Mouse (Mus musculus): ENCODE measurements at regions not wholly inside any gene's neighbourhood (a gene's known extent, or its start where the extent isn't known, plus 50 kb on each side); places are given as distances from the start of the nearest gene placed in this dataset.

DNA sequence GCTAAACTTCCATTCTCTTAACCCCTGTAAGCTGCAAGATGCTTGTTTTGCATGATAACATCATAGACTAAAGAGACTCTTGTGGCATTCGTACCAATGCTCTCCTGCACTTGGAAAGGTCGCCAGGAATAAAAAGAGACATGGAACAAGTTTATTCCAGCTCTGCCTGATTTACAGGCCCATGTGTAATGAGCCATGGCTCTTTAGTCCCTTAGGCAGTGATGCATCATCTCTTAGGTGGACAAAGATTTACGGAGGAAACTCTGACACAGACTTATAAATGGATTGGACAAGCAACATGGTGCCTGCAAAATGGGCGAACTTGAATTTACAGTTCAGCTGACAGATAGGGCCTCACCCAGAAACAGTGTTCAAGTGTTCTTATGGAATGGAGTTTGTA is 288.7 kb upstream of the BB014433 start:
- no peak for TF ChIP-seq NANOG (IDR thresholded peaks at IDR 0.05; ENCODE audit: borderline replicate concordance, low read length)
- no peak for TF ChIP-seq CTCF (conservative IDR thresholded peaks at IDR 0.05; ENCODE audit: low read length)
- no peak for TF ChIP-seq POU5F1 (IDR thresholded peaks at IDR 0.05; ENCODE audit: borderline replicate concordance, low read length)
- Histone ChIP-seq H3K9me3 (ENCODE audit: low read length) (no peaks in the 10 kb centered on the region), H3K4me1 (replicated peaks; ENCODE audit: low read depth, low read length) (no peaks in the 10 kb centered on the region), H3K27me3 (ENCODE audit: insufficient read depth, low read length) (no peaks in the 10 kb centered on the region), H3K4me3 (replicated peaks; ENCODE audit: low read length) (no peak overlapping the region), H3K36me3 (ENCODE audit: insufficient read depth, low read length) (no peaks in the 10 kb centered on the region)

DNA sequence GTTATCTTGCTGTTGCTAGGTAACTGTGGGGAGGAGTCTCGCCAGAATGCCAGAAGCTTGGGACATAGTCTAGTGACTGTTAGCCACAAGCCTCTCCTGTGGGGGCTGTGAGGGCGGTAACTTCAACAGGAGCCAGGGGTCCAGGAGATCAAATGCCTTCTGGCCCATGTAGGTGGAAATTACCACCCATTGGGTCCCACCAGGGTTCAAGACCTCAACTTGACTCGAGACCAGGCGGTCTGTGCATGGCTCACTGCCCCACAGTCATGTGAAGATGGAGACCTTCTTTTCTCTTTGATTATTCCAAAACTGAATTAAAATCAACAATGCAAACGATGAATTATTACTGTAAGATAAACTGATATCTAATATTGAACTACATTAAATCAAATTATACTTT is 281.4 kb upstream of the BB014433 start:
- no peak overlapping the region for H3K4me3 ChIP-seq (replicated peaks; ENCODE audit: low read length)
- no peak for TF ChIP-seq CTCF (conservative IDR thresholded peaks at IDR 0.05; ENCODE audit: low read length)
- no peak for TF ChIP-seq NANOG (IDR thresholded peaks at IDR 0.05; ENCODE audit: borderline replicate concordance, low read length)
- TF ChIP-seq POU5F1 (IDR thresholded peaks at IDR 0.05; ENCODE audit: borderline replicate concordance, low read length), result no peak
- 0 out of 2 replicates have a peak, but pooled peaks cover 2% of the 10 kb centered on the region for H3K4me1 ChIP-seq (replicated peaks; ENCODE audit: low read depth, low read length)
- no peaks in the 10 kb centered on the region for H3K27me3 ChIP-seq (ENCODE audit: insufficient read depth, low read length)
- H3K9me3 ChIP-seq (ENCODE audit: low read length), result no peaks in the 10 kb centered on the region
- H3K36me3 ChIP-seq (ENCODE audit: insufficient read depth, low read length), result no peaks in the 10 kb centered on the region

DNA sequence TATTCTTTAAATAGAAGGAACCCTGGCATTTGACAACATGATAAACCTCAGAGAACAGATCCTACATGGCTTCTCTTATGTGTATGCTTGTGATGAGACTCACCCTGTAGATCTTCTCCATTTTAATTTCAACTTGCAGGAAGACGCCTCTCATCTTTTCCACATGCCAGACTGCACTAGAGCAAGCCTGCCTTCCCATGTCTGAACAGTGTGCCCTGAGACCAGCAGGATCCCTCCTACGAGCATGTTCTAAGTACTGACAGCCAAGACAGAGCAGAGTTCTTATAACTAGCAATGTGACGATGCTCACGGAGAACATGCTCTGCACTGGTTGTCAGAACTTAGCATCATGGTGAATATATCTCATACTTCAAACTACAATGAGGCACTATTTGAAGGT is 277.5 kb upstream of the BB014433 start:
- Histone ChIP-seq H3K4me3 (replicated peaks; ENCODE audit: low read length) (no peak overlapping the region), H3K36me3 (ENCODE audit: insufficient read depth, low read length) (no peaks in the 10 kb centered on the region), H3K9me3 (ENCODE audit: low read length) (no peaks in the 10 kb centered on the region), H3K4me1 (replicated peaks; ENCODE audit: low read depth, low read length) (0 out of 2 replicates have a peak, but pooled peaks cover 2% of the 10 kb centered on the region), H3K27me3 (ENCODE audit: insufficient read depth, low read length) (no peaks in the 10 kb centered on the region)
- no peak for TF ChIP-seq CTCF (conservative IDR thresholded peaks at IDR 0.05; ENCODE audit: low read length)
- TF ChIP-seq NANOG (IDR thresholded peaks at IDR 0.05; ENCODE audit: borderline replicate concordance, low read length), result no peak
- no peak for TF ChIP-seq POU5F1 (IDR thresholded peaks at IDR 0.05; ENCODE audit: borderline replicate concordance, low read length)

DNA sequence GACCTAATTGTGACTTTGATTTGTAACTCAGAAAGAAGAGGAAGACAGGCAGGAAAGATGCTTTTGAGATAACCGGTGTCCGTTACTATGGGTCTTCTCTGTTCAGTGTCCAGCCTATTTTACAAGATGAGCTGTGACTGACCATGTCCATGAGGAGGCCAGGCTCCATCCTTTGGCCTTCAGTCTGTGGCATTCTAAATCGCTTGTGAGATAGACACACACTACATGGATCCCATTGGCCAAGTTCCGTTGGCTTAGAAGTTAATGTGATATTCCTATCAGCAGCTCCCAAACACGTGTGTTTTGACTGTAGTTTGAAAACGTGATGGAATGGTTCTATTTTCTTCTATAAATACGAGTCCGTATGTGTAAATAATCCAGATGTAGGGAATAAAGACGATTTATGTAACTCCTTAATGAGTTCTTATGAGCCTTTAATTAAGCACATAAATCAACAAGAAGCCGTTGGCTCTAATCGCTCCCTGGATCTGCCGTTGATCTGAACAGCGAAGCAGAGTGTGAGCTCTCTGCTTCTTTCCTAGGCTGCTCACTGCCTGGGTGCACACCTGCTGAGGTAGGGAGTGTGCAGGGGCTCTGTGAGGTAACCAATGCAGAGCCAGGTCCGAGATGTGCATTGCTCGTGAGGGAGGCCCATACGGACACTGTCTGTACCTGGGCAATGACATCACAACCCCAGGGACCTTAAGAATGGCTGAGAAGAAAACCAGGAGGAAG is 272.4 kb upstream of the BB014433 start:
- TF ChIP-seq POU5F1 (IDR thresholded peaks at IDR 0.05; ENCODE audit: borderline replicate concordance, low read length) (no peak), CTCF (conservative IDR thresholded peaks at IDR 0.05; ENCODE audit: low read length) (no peak), NANOG (IDR thresholded peaks at IDR 0.05; ENCODE audit: borderline replicate concordance, low read length) (no peak)
- Histone ChIP-seq H3K27me3 (ENCODE audit: insufficient read depth, low read length) (no peaks in the 10 kb centered on the region), H3K9me3 (ENCODE audit: low read length) (no peaks in the 10 kb centered on the region)

DNA sequence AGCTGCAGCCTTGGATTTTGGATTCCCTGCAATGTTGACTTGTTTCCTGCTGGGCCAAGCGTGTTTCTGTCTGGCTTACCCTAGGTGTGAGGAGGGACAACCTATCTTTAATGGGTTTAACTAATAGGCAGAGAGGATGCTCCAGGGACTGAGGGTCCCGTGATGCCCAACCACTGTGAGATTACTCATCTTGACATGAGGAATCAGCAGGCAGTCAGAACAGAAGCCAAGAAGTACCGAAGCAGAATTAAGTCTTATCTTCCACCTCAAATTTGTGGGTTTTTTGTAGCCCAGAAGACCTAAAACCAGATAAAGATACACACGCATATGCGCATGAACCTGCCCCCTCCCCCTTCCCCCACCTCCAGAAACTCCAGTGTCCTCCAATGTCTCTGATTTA is 267.6 kb upstream of the BB014433 start:
- no peaks in the 10 kb centered on the region for H3K4me1 ChIP-seq (replicated peaks; ENCODE audit: low read depth, low read length)
- no peak overlapping the region for H3K4me3 ChIP-seq (replicated peaks; ENCODE audit: low read length)
- H3K36me3 ChIP-seq (ENCODE audit: insufficient read depth, low read length), result no peaks in the 10 kb centered on the region
- TF ChIP-seq NANOG (IDR thresholded peaks at IDR 0.05; ENCODE audit: borderline replicate concordance, low read length) (no peak), POU5F1 (IDR thresholded peaks at IDR 0.05; ENCODE audit: borderline replicate concordance, low read length) (0 out of 2 replicates have a peak, but pooled peaks have one; percentile 36)
- H3K9me3 ChIP-seq (ENCODE audit: low read length), result no peaks in the 10 kb centered on the region
- H3K27me3 ChIP-seq (ENCODE audit: insufficient read depth, low read length), result no peaks in the 10 kb centered on the region

More for the DNA sequence above, 272.4 kb upstream of the BB014433 start:
- Histone ChIP-seq H3K36me3 (ENCODE audit: insufficient read depth, low read length) (no peaks in the 10 kb centered on the region), H3K4me1 (replicated peaks; ENCODE audit: low read depth, low read length) (no peaks in the 10 kb centered on the region), H3K4me3 (replicated peaks; ENCODE audit: low read length) (no peak overlapping the region)

DNA sequence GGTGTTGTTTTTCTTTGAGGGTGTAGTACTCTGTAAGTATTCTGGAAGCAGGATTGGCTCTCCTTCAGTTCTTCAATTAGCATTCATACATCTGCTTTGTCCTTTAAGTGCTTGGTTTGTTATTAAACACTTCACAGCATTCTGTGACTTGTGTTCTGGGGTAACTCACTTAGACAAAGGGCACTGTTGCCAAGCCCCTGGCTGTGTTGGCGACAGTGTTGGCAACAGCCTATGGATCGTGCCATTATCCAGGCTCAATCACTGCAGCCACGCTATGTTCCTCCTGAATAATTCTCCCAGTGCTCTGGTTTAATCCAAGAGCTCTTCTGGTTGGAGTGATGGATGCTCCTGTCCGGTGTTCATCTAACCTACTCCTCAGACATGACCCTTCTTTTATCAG is 265.6 kb upstream of the BB014433 start:
- no peak for TF ChIP-seq POU5F1 (IDR thresholded peaks at IDR 0.05; ENCODE audit: borderline replicate concordance, low read length)
- TF ChIP-seq NANOG (IDR thresholded peaks at IDR 0.05; ENCODE audit: borderline replicate concordance, low read length), result no peak
- no peak for TF ChIP-seq CTCF (conservative IDR thresholded peaks at IDR 0.05; ENCODE audit: low read length)

DNA sequence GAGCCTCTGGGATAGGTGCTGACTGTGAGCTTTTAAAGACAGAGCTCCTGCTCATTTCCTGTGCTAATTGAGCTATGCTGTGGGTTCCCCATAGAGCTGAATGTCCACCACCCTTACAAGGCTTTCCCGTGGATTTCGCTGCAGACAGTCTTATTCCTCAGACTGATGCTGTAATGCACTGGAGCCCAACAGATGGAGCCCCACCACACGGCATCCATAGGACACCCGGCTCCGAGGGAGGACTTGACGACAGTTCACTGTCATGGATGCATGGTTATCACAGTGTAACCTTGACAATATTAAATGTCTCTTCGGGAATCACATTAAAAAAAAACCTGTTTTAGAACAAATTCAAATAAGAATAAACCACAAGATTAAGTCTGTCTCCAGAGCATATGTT is 265.2 kb upstream of the BB014433 start:
- no peaks in the 10 kb centered on the region for H3K36me3 ChIP-seq (ENCODE audit: insufficient read depth, low read length)
- no peaks in the 10 kb centered on the region for H3K4me1 ChIP-seq (replicated peaks; ENCODE audit: low read depth, low read length)
- H3K4me3 ChIP-seq (replicated peaks; ENCODE audit: low read length), result no peak overlapping the region
- no peaks in the 10 kb centered on the region for H3K9me3 ChIP-seq (ENCODE audit: low read length)
- TF ChIP-seq NANOG (IDR thresholded peaks at IDR 0.05; ENCODE audit: borderline replicate concordance, low read length) (no peak), POU5F1 (IDR thresholded peaks at IDR 0.05; ENCODE audit: borderline replicate concordance, low read length) (no peak), CTCF (conservative IDR thresholded peaks at IDR 0.05; ENCODE audit: low read length) (no peak)
- H3K27me3 ChIP-seq (ENCODE audit: insufficient read depth, low read length), result no peaks in the 10 kb centered on the region

More for the DNA sequence above, 265.6 kb upstream of the BB014433 start:
- Histone ChIP-seq H3K36me3 (ENCODE audit: insufficient read depth, low read length) (no peaks in the 10 kb centered on the region), H3K4me1 (replicated peaks; ENCODE audit: low read depth, low read length) (no peaks in the 10 kb centered on the region), H3K4me3 (replicated peaks; ENCODE audit: low read length) (no peak overlapping the region), H3K27me3 (ENCODE audit: insufficient read depth, low read length) (no peaks in the 10 kb centered on the region), H3K9me3 (ENCODE audit: low read length) (no peaks in the 10 kb centered on the region)

DNA sequence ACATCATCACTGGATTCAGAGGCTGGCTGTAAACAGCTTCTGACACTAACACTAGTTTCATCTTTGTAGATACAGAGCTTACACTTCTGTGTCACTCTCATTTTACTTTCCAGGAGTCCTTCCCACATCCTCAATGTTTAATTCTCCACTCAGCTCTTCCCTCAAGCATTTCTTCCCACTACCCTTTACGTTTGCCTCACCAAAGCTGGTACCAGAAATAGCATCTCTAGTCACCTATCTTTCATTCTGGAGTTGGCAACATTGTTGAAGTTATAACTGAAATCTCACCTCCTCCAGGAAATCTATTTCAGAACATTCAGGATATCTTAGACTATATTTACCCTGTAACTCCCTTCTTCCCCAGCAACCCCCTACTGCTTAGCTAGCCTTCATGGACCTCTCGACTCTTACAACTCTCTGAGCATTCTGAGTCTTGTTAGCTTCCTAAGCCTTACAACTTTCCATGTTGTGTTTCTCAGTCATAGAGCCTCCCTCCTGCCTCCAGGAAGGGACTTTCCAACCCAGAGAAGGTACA is 258.3 kb upstream of the BB014433 start:
- H3K9me3 ChIP-seq (ENCODE audit: low read length), result no peaks in the 10 kb centered on the region
- H3K36me3 ChIP-seq (ENCODE audit: insufficient read depth, low read length), result no peaks in the 10 kb centered on the region
- no peaks in the 10 kb centered on the region for H3K4me1 ChIP-seq (replicated peaks; ENCODE audit: low read depth, low read length)
- no peak for TF ChIP-seq NANOG (IDR thresholded peaks at IDR 0.05; ENCODE audit: borderline replicate concordance, low read length)
- no peak for TF ChIP-seq CTCF (conservative IDR thresholded peaks at IDR 0.05; ENCODE audit: low read length)
- no peak for TF ChIP-seq POU5F1 (IDR thresholded peaks at IDR 0.05; ENCODE audit: borderline replicate concordance, low read length)
- no peaks in the 10 kb centered on the region for H3K27me3 ChIP-seq (ENCODE audit: insufficient read depth, low read length)
- no peak overlapping the region for H3K4me3 ChIP-seq (replicated peaks; ENCODE audit: low read length)
